Mouse (Mus musculus) MEL (cell line): ENCODE results near the gene Sgsm3.

ENCODE experiments used
- CTCF ChIP-seq, 3 experiments: IDR thresholded peaks in 2 of 3; conservative IDR thresholded peaks in 1 of 3; 2 replicates each; pipeline ENCODE4 v1.5.1; 2011 to 2012; ENCODE audit warnings: low read length in 3 of 3, low read depth in 2 of 3, mild to moderate bottlenecking in 2 of 3, improper control_type of control experiment in 1 of 3, inconsistent platforms in 1 of 3, mixed read lengths in 1 of 3, moderate library complexity in 1 of 3; ENCODE audit not compliant: control insufficient read depth in 1 of 3, insufficient read depth in 1 of 3, poor library complexity in 1 of 3, severe bottlenecking in 1 of 3
- ELF1 ChIP-seq: IDR thresholded peaks from 2 replicates; pipeline ENCODE4 v1.6.1; 2014; ENCODE audit warnings: low read depth, mild to moderate bottlenecking, inconsistent platforms, low read length, improper control_type of control experiment, moderate library complexity
- GATA1 ChIP-seq: IDR thresholded peaks from 2 replicates; pipeline ENCODE4 v1.6.1; 2011; ENCODE audit warnings: low read depth, low read length, improper control_type of control experiment
- MAFK ChIP-seq: IDR thresholded peaks from 2 replicates; pipeline ENCODE4 v1.6.1; 2011; ENCODE audit warnings: low read depth, mild to moderate bottlenecking, low read length, improper control_type of control experiment, borderline replicate concordance
- MXI1 ChIP-seq: IDR thresholded peaks from 2 replicates; pipeline ENCODE4 v1.6.1; 2011; ENCODE audit warnings: mild to moderate bottlenecking, low read depth, low read length, improper control_type of control experiment
- NELFE ChIP-seq: IDR thresholded peaks from 2 replicates; pipeline ENCODE4 v1.6.1; 2011; ENCODE audit warnings: low read depth, low read length, improper control_type of control experiment
- NRF1 ChIP-seq: IDR thresholded peaks from 2 replicates; pipeline ENCODE4 v1.6.1; 2014; ENCODE audit warnings: low read depth, mild to moderate bottlenecking, inconsistent platforms, low read length, improper control_type of control experiment, moderate library complexity; ENCODE audit not compliant: poor library complexity, insufficient read depth, severe bottlenecking
- POLR2A ChIP-seq, 2 experiments: IDR thresholded peaks; 2 replicates each; pipeline ENCODE4 v1.6.1; 2011 to 2012; ENCODE audit warnings: low read length in 2 of 2, mild to moderate bottlenecking in 2 of 2, control low read depth in 1 of 2, improper control_type of control experiment in 1 of 2, low read depth in 1 of 2, moderate library complexity in 1 of 2; ENCODE audit not compliant: control insufficient read depth in 1 of 2, insufficient read depth in 1 of 2, poor library complexity in 1 of 2
- TAL1 ChIP-seq: IDR thresholded peaks from 2 replicates; pipeline ENCODE4 v1.6.1; 2012; ENCODE audit warnings: mild to moderate bottlenecking, inconsistent platforms, low read length, moderate library complexity, mixed read lengths
- ZC3H11A ChIP-seq: IDR thresholded peaks from 2 replicates; pipeline ENCODE4 v1.6.1; 2012; ENCODE audit warnings: low read depth, mild to moderate bottlenecking, inconsistent platforms, low read length, improper control_type of control experiment
- ZNF384 ChIP-seq: IDR thresholded peaks from 2 replicates; pipeline ENCODE4 v1.6.1; 2012; ENCODE audit warnings: low read depth, mild to moderate bottlenecking, inconsistent platforms, low read length, improper control_type of control experiment

DNA sequence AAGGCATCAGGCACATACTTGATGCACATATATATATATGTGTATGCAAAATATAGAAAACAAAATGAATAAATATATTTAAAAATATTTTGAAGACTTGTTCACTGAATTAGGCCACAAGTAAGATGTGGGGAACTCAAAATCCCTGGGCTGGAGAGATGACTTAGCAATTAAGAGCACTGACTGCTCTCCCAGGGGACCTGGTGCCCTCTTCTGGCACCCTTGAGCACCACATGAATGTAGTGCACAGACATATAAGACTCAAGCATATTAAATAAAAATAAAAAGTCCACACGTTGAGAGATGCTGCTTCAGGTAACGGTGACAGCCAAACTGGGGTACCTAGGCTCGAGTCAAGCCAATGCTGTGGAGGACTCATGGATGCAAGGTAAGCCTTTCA, 31.7 kb upstream of the Sgsm3 start:
- TF ChIP-seq GATA1 (no peak), NELFE (no peak), TAL1 (no peak), ELF1 (no peak), NRF1 (no peak), MXI1 (no peak), MAFK (peak; percentile 57; the same call in 1 of the 2 replicates), POLR2A (IDR thresholded peaks at IDR 0.05; ENCODE audit: control insufficient read depth in 1 of 2, insufficient read depth in 1 of 2, low read depth in 1 of 2, low read length in 2 of 2, poor library complexity in 1 of 2) (no peak), CTCF (IDR thresholded peaks at IDR 0.05 in 2 of 3, conservative IDR thresholded peaks at IDR 0.05 in 1 of 3; ENCODE audit: control insufficient read depth in 1 of 3, insufficient read depth in 1 of 3, low read depth in 2 of 3, low read length in 3 of 3, poor library complexity in 1 of 3, severe bottlenecking in 1 of 3) (peak; percentile 72 to 89 (median 81)), ZC3H11A (peak; percentile 91), ZNF384 (no peak)
